9 mouse cellular contexts compared by ENCODE assay signal in the genomic region with DNA sequence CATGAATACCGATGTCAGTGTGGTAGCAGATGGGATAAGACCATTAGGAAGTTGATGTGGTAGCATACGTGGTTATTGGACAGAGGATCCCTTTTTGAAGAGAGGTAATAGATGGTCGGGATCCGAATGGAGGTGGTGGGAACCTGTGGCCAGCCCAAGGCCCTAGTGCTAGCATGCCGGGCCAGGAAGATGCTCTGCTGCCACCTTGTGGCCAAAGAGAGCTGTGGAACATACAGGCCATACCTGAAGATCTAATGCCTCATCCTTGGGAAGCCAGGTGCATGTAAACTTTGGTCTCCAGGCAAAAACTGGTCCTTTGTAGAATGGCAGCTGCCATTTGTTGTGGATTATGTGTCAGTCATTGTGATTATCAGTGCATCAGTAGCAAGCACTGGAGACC. TPM values are rescaled to one million over a fixed set of nuclear protein-coding genes. Genes with fewer than 3 reads are reported as not detected.
DNase-seq lines count a peak whose midpoint lies in the region; ATAC-seq lines count a peak whose summit lies in the region.
"Had no signal": no experiment of that assay in that cellular context is flagged by ENCODE, and none has a peak within 500 bp of the region (broad histone marks: within the 10 kb centered on the region; RNA-seq: fewer than 3 reads in every experiment).

No protein-coding gene starts in this region.

- DNase-seq in heart, adult 18-20 months: peak; percentile 77 to 88
- no peak for DNase-seq in heart, postnatal 25 days (ENCODE audit: low spot score)
- peak; percentile 70 for DNase-seq in c-Kit-positive CD71-negative TER-119-negative erythroid progenitor cells, embryonic 14.5 days (ENCODE audit: low read depth)
- DNase-seq in forebrain, embryonic 11.5 days (ENCODE audit: low spot score): peak; percentile 85
- DNase-seq in limb, embryonic 11.5 days (ENCODE audit: low spot score): peak; percentile 89
- DNase-seq in spleen, postnatal 36 days (ENCODE audit: low spot score in 2 of 2): peak; percentile 64 to 68

- WGBS in forebrain, embryonic 11.5 days: 11% methylated on average over 5 of the region's 5 CpGs
- WGBS in hindbrain, embryonic 12.5 days: 15% methylated on average over 5 of the region's 5 CpGs
- WGBS in limb, embryonic 11.5 days: 12% methylated on average over 5 of the region's 5 CpGs
- 11% methylated on average over 5 of the region's 5 CpGs for WGBS in midbrain, embryonic 15.5 days

- no peaks in the 10 kb centered on the region for H3K36me3 ChIP-seq in forebrain, embryonic 11.5 days (ENCODE audit: control insufficient read depth, insufficient read depth, low read length)
- no peaks in the 10 kb centered on the region for H3K36me3 ChIP-seq in hindbrain, embryonic 12.5 days
- peaks cover 2% of the 10 kb centered on the region for H3K36me3 ChIP-seq in limb, embryonic 11.5 days (ENCODE audit: control insufficient read depth, insufficient read depth, low read length)
- H3K36me3 ChIP-seq in midbrain, embryonic 15.5 days (replicated peaks): no peaks in the 10 kb centered on the region

- H3K4me2 ChIP-seq in forebrain, embryonic 11.5 days (ENCODE audit: low read depth, low read length, severe bottlenecking): no peak overlapping the region
- H3K4me2 ChIP-seq in hindbrain, embryonic 12.5 days (replicated peaks): no peak overlapping the region
- H3K4me2 ChIP-seq in limb, embryonic 11.5 days (ENCODE audit: low read depth, severe bottlenecking): no peak overlapping the region
- H3K4me2 ChIP-seq in midbrain, embryonic 15.5 days: no peak overlapping the region

- intact Hi-C loops in heart, postnatal 25 days (cut with DNase I): loop anchor here (1.0 to 5.0 kb wide), 4 partner anchors 15 to 203 kb away; no protein-coding TSS in a partner anchor

- no peaks in the 10 kb centered on the region for H3K9me3 ChIP-seq in forebrain, embryonic 11.5 days (ENCODE audit: control insufficient read depth, low read length)
- no peaks in the 10 kb centered on the region for H3K9me3 ChIP-seq in hindbrain, embryonic 12.5 days (replicated peaks)
- no peaks in the 10 kb centered on the region for H3K9me3 ChIP-seq in limb, embryonic 11.5 days (ENCODE audit: control insufficient read depth, low read length)
- H3K9me3 ChIP-seq in midbrain, embryonic 15.5 days: no peaks in the 10 kb centered on the region

- no peak overlapping the region for H3K4me3 ChIP-seq in forebrain, embryonic 11.5 days (ENCODE audit: low read depth, low read length)
- H3K4me3 ChIP-seq in hindbrain, embryonic 12.5 days: no peak overlapping the region
- no peak overlapping the region for H3K4me3 ChIP-seq in limb, embryonic 11.5 days (ENCODE audit: low read depth, low read length)
- no peak overlapping the region for H3K4me3 ChIP-seq in midbrain, embryonic 15.5 days
- H3K4me3 ChIP-seq: megakaryocyte, embryonic 14.5 days had no signal

- peaks cover 22% of the 10 kb centered on the region for H3K27me3 ChIP-seq in forebrain, embryonic 11.5 days (ENCODE audit: control insufficient read depth, insufficient read depth, low read length)
- H3K27me3 ChIP-seq in hindbrain, embryonic 12.5 days: peaks cover 36% of the 10 kb centered on the region
- peaks cover 13% of the 10 kb centered on the region; the same call in 1 of the 2 replicates for H3K27me3 ChIP-seq in limb, embryonic 11.5 days (ENCODE audit: control insufficient read depth, insufficient read depth, low read length)
- 0 out of 2 replicates have a peak, but pooled peaks cover 3% of the 10 kb centered on the region for H3K27me3 ChIP-seq in midbrain, embryonic 15.5 days (replicated peaks)

- H3K4me1 ChIP-seq in forebrain, embryonic 11.5 days (replicated peaks; ENCODE audit: control insufficient read depth, insufficient read depth, low read length): peaks cover 16% of the 10 kb centered on the region
- peaks cover 51% of the 10 kb centered on the region for H3K4me1 ChIP-seq in hindbrain, embryonic 12.5 days
- peaks cover 33% of the 10 kb centered on the region for H3K4me1 ChIP-seq in limb, embryonic 11.5 days (ENCODE audit: control insufficient read depth, insufficient read depth, low read length)
- H3K4me1 ChIP-seq in midbrain, embryonic 15.5 days: peaks cover 54% of the 10 kb centered on the region

- peak; percentile 56; the same call in 1 of the 2 replicates for ATAC-seq in forebrain, embryonic 11.5 days (replicated peaks; ENCODE audit: low FRiP score)
- ATAC-seq in hindbrain, embryonic 12.5 days (ENCODE audit: low FRiP score): peak; percentile 49; the same call in 1 of the 2 replicates
- 0 out of 2 replicates have a peak, but pooled peaks have one; percentile 38 for ATAC-seq in limb, embryonic 11.5 days (ENCODE audit: insufficient number of reproducible peaks, low FRiP score, low TSS enrichment, low read depth)
- peak; percentile 72 for ATAC-seq in midbrain, embryonic 15.5 days (replicated peaks)

- no peak overlapping the region for H3K9ac ChIP-seq in forebrain, embryonic 11.5 days (ENCODE audit: low read length)
- H3K9ac ChIP-seq in hindbrain, embryonic 12.5 days: no peak overlapping the region
- no peak overlapping the region for H3K9ac ChIP-seq in limb, embryonic 11.5 days (ENCODE audit: low read length)
- no peak overlapping the region for H3K9ac ChIP-seq in midbrain, embryonic 15.5 days

- H3K27ac ChIP-seq in forebrain, embryonic 11.5 days (ENCODE audit: low read depth, low read length): no peak overlapping the region
- H3K27ac ChIP-seq in hindbrain, embryonic 12.5 days: no peak overlapping the region
- no peak overlapping the region for H3K27ac ChIP-seq in limb, embryonic 11.5 days (replicated peaks; ENCODE audit: low read depth, low read length)
- no peak overlapping the region for H3K27ac ChIP-seq in midbrain, embryonic 15.5 days

RNA-seq across cellular contexts. Expression of a gene that starts 18.6 kb away (rescaled TPM):
- total RNA-seq in heart, adult 18-20 months (2021): 10 to 100 TPM; 89.1 to 98.9 TPM
- total RNA-seq in heart, postnatal 25 days (2021): 10 to 100 TPM; 80.4 to 80.7 TPM
- 52.7 and 67.0 TPM in 2 replicates for polyA plus RNA-seq in forebrain, embryonic 11.5 days (2014; fragmentation: Nextera tagmentation; extraction: Ambion mirVana)
- 83.7 and 86.2 TPM in 2 replicates for polyA plus RNA-seq in hindbrain, embryonic 12.5 days (2016; fragmentation: Nextera tagmentation; extraction: Ambion mirVana)
- 39.9 and 52.1 TPM in 2 replicates for polyA plus RNA-seq in limb, embryonic 11.5 days (2014; fragmentation: Nextera tagmentation; extraction: Ambion mirVana)
- polyA plus RNA-seq in midbrain, embryonic 15.5 days (2015; fragmentation: Nextera tagmentation; extraction: Ambion mirVana): 122 and 124 TPM in 2 replicates

RNA-seq across cellular contexts. Expression of a gene that starts 22.9 kb away (rescaled TPM):
- 10 to 100 TPM; 10.7 to 10.8 TPM for total RNA-seq in heart, adult 18-20 months (2021)
- total RNA-seq in heart, postnatal 25 days (2021): 10 to 100 TPM in 1 of 2 experiments, 1 to 10 TPM in 1; 9.1 to 12.0 TPM
- polyA plus RNA-seq in forebrain, embryonic 11.5 days (2014; fragmentation: Nextera tagmentation; extraction: Ambion mirVana): 30.2 and 31.8 TPM in 2 replicates
- polyA plus RNA-seq in hindbrain, embryonic 12.5 days (2016; fragmentation: Nextera tagmentation; extraction: Ambion mirVana): 32.6 and 36.7 TPM in 2 replicates
- polyA plus RNA-seq in limb, embryonic 11.5 days (2014; fragmentation: Nextera tagmentation; extraction: Ambion mirVana): 25.4 and 27.1 TPM in 2 replicates
- 62.9 and 63.7 TPM in 2 replicates for polyA plus RNA-seq in midbrain, embryonic 15.5 days (2015; fragmentation: Nextera tagmentation; extraction: Ambion mirVana)

RNA-seq across cellular contexts. Expression of a gene that starts 25.5 kb away (rescaled TPM):
- 100 to 1,000 TPM; 288 to 330 TPM for total RNA-seq in heart, adult 18-20 months (2021)
- total RNA-seq in heart, postnatal 25 days (2021): 100 to 1,000 TPM; 275 to 314 TPM
- 104 and 116 TPM in 2 replicates for polyA plus RNA-seq in forebrain, embryonic 11.5 days (2014; fragmentation: Nextera tagmentation; extraction: Ambion mirVana)
- 109 and 113 TPM in 2 replicates for polyA plus RNA-seq in hindbrain, embryonic 12.5 days (2016; fragmentation: Nextera tagmentation; extraction: Ambion mirVana)
- polyA plus RNA-seq in limb, embryonic 11.5 days (2014; fragmentation: Nextera tagmentation; extraction: Ambion mirVana): 89.6 and 95.1 TPM in 2 replicates
- polyA plus RNA-seq in midbrain, embryonic 15.5 days (2015; fragmentation: Nextera tagmentation; extraction: Ambion mirVana): 96.6 and 104 TPM in 2 replicates

RNA-seq across cellular contexts. Expression of a gene that starts 47.0 kb away (rescaled TPM):
- total RNA-seq in heart, adult 18-20 months (2021): 10 to 100 TPM; 25.5 to 30.3 TPM
- 10 to 100 TPM; 29.7 to 31.3 TPM for total RNA-seq in heart, postnatal 25 days (2021)
- 28.4 and 28.7 TPM in 2 replicates for polyA plus RNA-seq in forebrain, embryonic 11.5 days (2014; fragmentation: Nextera tagmentation; extraction: Ambion mirVana)
- 38.1 and 39.9 TPM in 2 replicates for polyA plus RNA-seq in hindbrain, embryonic 12.5 days (2016; fragmentation: Nextera tagmentation; extraction: Ambion mirVana)
- polyA plus RNA-seq in limb, embryonic 11.5 days (2014; fragmentation: Nextera tagmentation; extraction: Ambion mirVana): 26.9 and 28.0 TPM in 2 replicates
- 23.1 and 26.1 TPM in 2 replicates for polyA plus RNA-seq in midbrain, embryonic 15.5 days (2015; fragmentation: Nextera tagmentation; extraction: Ambion mirVana)

RNA-seq across cellular contexts. Expression of a gene that starts 47.3 kb away (rescaled TPM):
- total RNA-seq in heart, adult 18-20 months (2021): 10 to 100 TPM; 19.3 to 23.0 TPM
- total RNA-seq in heart, postnatal 25 days (2021): 10 to 100 TPM; 19.2 to 22.8 TPM
- 47.5 and 53.9 TPM in 2 replicates for polyA plus RNA-seq in forebrain, embryonic 11.5 days (2014; fragmentation: Nextera tagmentation; extraction: Ambion mirVana)
- 61.0 and 63.8 TPM in 2 replicates for polyA plus RNA-seq in hindbrain, embryonic 12.5 days (2016; fragmentation: Nextera tagmentation; extraction: Ambion mirVana)
- polyA plus RNA-seq in limb, embryonic 11.5 days (2014; fragmentation: Nextera tagmentation; extraction: Ambion mirVana): 48.6 and 49.2 TPM in 2 replicates
- 120 and 121 TPM in 2 replicates for polyA plus RNA-seq in midbrain, embryonic 15.5 days (2015; fragmentation: Nextera tagmentation; extraction: Ambion mirVana)
